8 mouse cellular contexts compared by ENCODE assay signal in the genomic region with DNA sequence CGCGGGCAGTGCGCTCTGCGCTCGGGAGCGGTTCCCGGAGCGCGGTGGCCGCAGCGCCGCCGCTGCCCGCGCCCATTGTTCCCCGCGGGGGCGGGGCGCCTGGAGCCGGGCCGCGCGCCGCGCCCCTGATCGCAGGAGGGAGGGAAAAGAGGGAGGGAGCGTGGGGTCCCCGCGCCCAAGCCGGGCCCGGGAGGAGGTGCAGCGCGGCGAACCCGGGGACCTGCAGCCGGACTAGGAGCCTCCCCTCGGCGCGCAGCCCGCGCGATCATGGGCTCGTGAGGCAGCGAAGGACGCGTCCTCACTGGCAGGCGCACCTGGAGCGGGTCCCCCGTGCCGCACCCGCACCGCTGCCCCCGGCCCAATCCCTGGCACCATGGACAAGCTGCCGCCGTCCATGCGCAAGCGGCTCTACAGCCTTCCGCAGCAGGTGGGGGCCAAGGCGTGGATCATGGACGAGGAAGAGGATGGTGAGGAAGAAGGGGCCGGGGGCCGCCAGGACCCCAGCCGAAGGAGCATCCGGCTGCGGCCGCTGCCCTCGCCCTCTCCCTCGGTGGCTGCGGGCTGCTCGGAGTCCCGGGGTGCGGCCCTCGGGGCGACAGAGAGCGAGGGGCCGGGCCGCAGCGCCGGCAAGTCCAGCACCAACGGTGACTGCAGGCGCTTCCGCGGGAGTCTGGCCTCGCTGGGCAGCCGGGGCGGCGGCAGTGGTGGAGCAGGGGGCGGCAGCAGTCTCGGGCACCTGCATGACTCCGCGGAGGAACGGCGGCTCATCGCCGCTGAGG. TPM values are rescaled to one million over a fixed set of nuclear protein-coding genes. Genes with fewer than 3 reads are reported as not detected.
A peak's percentile ranks its signal among the peaks of the same experiment; 100 is the strongest.
DNase-seq lines count a peak whose midpoint lies in the region; ATAC-seq and TF ChIP-seq lines count a peak whose summit lies in the region.

Hcn4 (plus strand) TSS at position 274 of the 779 bp plus-strand sequence.

- 0 out of 2 replicates have a peak, but pooled peaks cover 6% of the 10 kb centered on the region for H3K36me3 ChIP-seq in heart, embryonic 10.5 days
- H3K36me3 ChIP-seq in hindbrain, embryonic 12.5 days, result no peaks in the 10 kb centered on the region
- no peaks in the 10 kb centered on the region for H3K36me3 ChIP-seq in lung, postnatal 0 days (ENCODE audit: insufficient read depth, low read length)

- TF ChIP-seq CTCF in lung, postnatal 0 days (IDR thresholded peaks at IDR 0.05), result no peak

- peak; percentile 32; the same call in 1 of the 2 replicates for ATAC-seq in hindbrain, embryonic 12.5 days (ENCODE audit: low FRiP score)
- peak; percentile 28; the same call in 1 of the 2 replicates for ATAC-seq in lung, postnatal 0 days
- ATAC-seq in erythroid progenitor cell, adult 5-6 weeks (replicated peaks; ENCODE audit: low FRiP score, poor library complexity, severe bottlenecking), result no peak

- under 1% methylated on average over 63 of the region's 95 CpGs for WGBS in heart, embryonic 10.5 days
- under 1% methylated on average over 68 of the region's 95 CpGs for WGBS in hindbrain, embryonic 12.5 days
- 1% methylated on average over 67 of the region's 95 CpGs for WGBS in lung, postnatal 0 days

- no peak for TF ChIP-seq EP300 in lung, postnatal 0 days (IDR thresholded peaks at IDR 0.05)

- no peaks in the 10 kb centered on the region for H3K9me3 ChIP-seq in heart, embryonic 10.5 days
- H3K9me3 ChIP-seq in hindbrain, embryonic 12.5 days (replicated peaks), result no peaks in the 10 kb centered on the region
- H3K9me3 ChIP-seq in lung, postnatal 0 days (ENCODE audit: low read length), result no peaks in the 10 kb centered on the region

- H3K27ac ChIP-seq in heart, embryonic 10.5 days, result peak within 1 kb of the TSS; percentile 91
- peak within 1 kb of the TSS; percentile 96 for H3K27ac ChIP-seq in hindbrain, embryonic 12.5 days
- H3K27ac ChIP-seq in lung, postnatal 0 days (ENCODE audit: low read length), result no peak within 1 kb of the TSS

- H3K4me3 ChIP-seq in heart, embryonic 10.5 days, result peak within 1 kb of the TSS; percentile 80
- peak within 1 kb of the TSS; percentile 79 for H3K4me3 ChIP-seq in hindbrain, embryonic 12.5 days
- H3K4me3 ChIP-seq in lung, postnatal 0 days (ENCODE audit: low read depth, low read length), result peak within 1 kb of the TSS; percentile 59

- no peak for DNase-seq in heart, embryonic 10.5 days (ENCODE audit: low spot score)
- no peak for DNase-seq in heart, adult 11 months
- peak; percentile 35 for DNase-seq in thymus, postnatal 4 days
- DNase-seq in thymus, adult 18-20 months, result no peak
- DNase-seq in lung, postnatal 0 days (ENCODE audit: low spot score), result no peak
- DNase-seq in left cerebral cortex, adult 11 months (ENCODE audit: low spot score), result no peak

- H3K27me3 ChIP-seq in heart, embryonic 10.5 days (ENCODE audit: insufficient read depth, poor library complexity, severe bottlenecking), result peaks cover 72% of the 10 kb centered on the region
- H3K27me3 ChIP-seq in hindbrain, embryonic 12.5 days, result peaks cover 59% of the 10 kb centered on the region
- H3K27me3 ChIP-seq in lung, postnatal 0 days (replicated peaks; ENCODE audit: insufficient read depth, low read length), result peaks cover 56% of the 10 kb centered on the region

- peak within 1 kb of the TSS; percentile 80 for H3K9ac ChIP-seq in hindbrain, embryonic 12.5 days
- H3K9ac ChIP-seq in lung, postnatal 0 days (replicated peaks; ENCODE audit: low read depth), result no peak within 1 kb of the TSS; the same call in 1 of the 2 replicates

- H3K4me2 ChIP-seq in hindbrain, embryonic 12.5 days (replicated peaks), result peak within 1 kb of the TSS; percentile 82
- peak within 1 kb of the TSS; percentile 100 for H3K4me2 ChIP-seq in lung, postnatal 0 days (replicated peaks; ENCODE audit: low read depth, low read length)

- peaks cover 83% of the 10 kb centered on the region for H3K4me1 ChIP-seq in heart, embryonic 10.5 days
- H3K4me1 ChIP-seq in hindbrain, embryonic 12.5 days, result peaks cover 38% of the 10 kb centered on the region
- no peaks in the 10 kb centered on the region; the same call in 1 of the 2 replicates for H3K4me1 ChIP-seq in lung, postnatal 0 days (ENCODE audit: insufficient read depth, low read depth, low read length)

RNA-seq across cellular contexts. Expression of gene Hcn4, which starts in this region (rescaled TPM):
- 3.0 and 3.8 TPM in 2 replicates for polyA plus RNA-seq in heart, embryonic 10.5 days (2016; fragmentation: Nextera tagmentation; extraction: Ambion mirVana)
- 1.8 and 2.7 TPM in 2 replicates for polyA plus RNA-seq in hindbrain, embryonic 12.5 days (2016; fragmentation: Nextera tagmentation; extraction: Ambion mirVana)
- 0.06 and 0.11 TPM in 2 replicates for polyA plus RNA-seq in lung, postnatal 0 days (2015; fragmentation: Nextera tagmentation; extraction: Ambion mirVana)
- total RNA-seq in erythroid progenitor cell, adult 5-6 weeks (2015; ENCODE audit: low replicate concordance), result not detected in 2 replicates
- not detected in 2 replicates for total RNA-seq in erythroid progenitor cell, adult 5-6 weeks (2017; ENCODE audit: low replicate concordance)

Comparison
In these comparisons a context has a peak if more than half of its experiments do, and no peak if none do; other contexts are left out.
1. Peak in ATAC-seq, H3K4me3 ChIP-seq and H3K4me2 ChIP-seq in lung, postnatal 0 days; RNA of the gene not detected or under 1 TPM.